Mouse (Mus musculus) limb, embryonic 14.5 days (tissue): Measurements from ENCODE around the gene Bag5. TPM values are rescaled to one million over a fixed set of nuclear protein-coding genes. Genes with fewer than 3 reads are reported as not detected.
A peak's percentile ranks its signal among the peaks of the same experiment; 100 is the strongest.

Source experiments
- ATAC-seq: fragments of 200-750 bp; cut with Nextera tagmentation; 2 replicates; pipeline ENCODE4 v1.8.0; 2017; ENCODE audit warnings: low read depth, moderate number of reproducible peaks, moderate TSS enrichment; ENCODE audit not compliant: low FRiP score
- DNase-seq: peaks from one replicate; pipeline ENCODE4 v3.0.0-alpha.2; 2015; ENCODE audit warnings: low spot score
- H3K27ac ChIP-seq: fragments of 300-500 bp; sonication (generic); replicated peaks from 2 replicates; pipeline ENCODE4 v1.5.1; 2014; ENCODE audit warnings: low read depth, mild to moderate bottlenecking, low read length, moderate library complexity, mixed read lengths
- H3K27me3 ChIP-seq: fragments of 300-500 bp; sonication (generic); 2 replicates; pipeline ENCODE4 v1.6.1; 2014; ENCODE audit warnings: low read length, mixed read lengths; ENCODE audit not compliant: control insufficient read depth, insufficient read depth
- H3K36me3 ChIP-seq: fragments of 300-500 bp; sonication (generic); 2 replicates; pipeline ENCODE4 v1.6.1; 2014; ENCODE audit warnings: mild to moderate bottlenecking, low read length, moderate library complexity, mixed read lengths; ENCODE audit not compliant: control insufficient read depth, insufficient read depth
- H3K4me1 ChIP-seq: fragments of 300-500 bp; sonication (generic); 2 replicates; pipeline ENCODE4 v1.6.1; 2014; ENCODE audit warnings: antibody characterized with exemption, low read length, mixed read lengths; ENCODE audit not compliant: control insufficient read depth, insufficient read depth
- H3K4me2 ChIP-seq: fragments of 300-500 bp; sonication (generic); replicated peaks from 2 replicates; pipeline ENCODE4 v1.6.1; 2014; ENCODE audit warnings: low read depth, mild to moderate bottlenecking, low read length, moderate library complexity; ENCODE audit not compliant: severe bottlenecking
- H3K4me3 ChIP-seq: fragments of 300-500 bp; sonication (generic); replicated peaks from 2 replicates; pipeline ENCODE4 v1.5.1; 2014; ENCODE audit warnings: low read length
- H3K9ac ChIP-seq: fragments of 300-500 bp; sonication (generic); 2 replicates; pipeline ENCODE4 v1.6.1; 2014; ENCODE audit warnings: mild to moderate bottlenecking, low read depth, low read length, moderate library complexity; ENCODE audit not compliant: severe bottlenecking
- H3K9me3 ChIP-seq: fragments of 300-500 bp; sonication (generic); 2 replicates; pipeline ENCODE4 v1.6.1; 2016; ENCODE audit warnings: low read length; ENCODE audit not compliant: control insufficient read depth
- POLR2A ChIP-seq: fragments of 200-500 bp; IDR thresholded peaks from 2 replicates; pipeline ENCODE4 v1.8.0; 2012; ENCODE audit warnings: inconsistent platforms, mild to moderate bottlenecking, moderate library complexity, borderline replicate concordance; ENCODE audit not compliant: insufficient read depth, insufficient read length; ENCODE audit errors: extremely low read depth
- WGBS: fragments of 180-500 bp; shearing (Covaris S2); extraction: QIAGEN DNeasy Blood & Tissue Kit; methylation state at CpG from one replicate; pipeline ENCODE4 v1.1.7; 2014; 5-methylcytosine and 5-hydroxymethylcytosine counted together
- polyA plus RNA-seq, 2 experiments: library from polyadenylated mRNA; depleted of rRNA in 1 of 2; stranded (reverse) in 1 of 2; unstranded in 1 of 2; fragments of >200 nt; fragmentation: Nextera tagmentation in 1 of 2; extraction: Ambion mirVana in 1 of 2; gene quantifications; 2 replicates each; pipeline versions ENCODE4 v1.2.1 to v1.2.3; 2012 to 2014

Gene Bag5
- polyA plus RNA-seq, 2 experiments: 37.2 to 61.2 TPM

DNA sequence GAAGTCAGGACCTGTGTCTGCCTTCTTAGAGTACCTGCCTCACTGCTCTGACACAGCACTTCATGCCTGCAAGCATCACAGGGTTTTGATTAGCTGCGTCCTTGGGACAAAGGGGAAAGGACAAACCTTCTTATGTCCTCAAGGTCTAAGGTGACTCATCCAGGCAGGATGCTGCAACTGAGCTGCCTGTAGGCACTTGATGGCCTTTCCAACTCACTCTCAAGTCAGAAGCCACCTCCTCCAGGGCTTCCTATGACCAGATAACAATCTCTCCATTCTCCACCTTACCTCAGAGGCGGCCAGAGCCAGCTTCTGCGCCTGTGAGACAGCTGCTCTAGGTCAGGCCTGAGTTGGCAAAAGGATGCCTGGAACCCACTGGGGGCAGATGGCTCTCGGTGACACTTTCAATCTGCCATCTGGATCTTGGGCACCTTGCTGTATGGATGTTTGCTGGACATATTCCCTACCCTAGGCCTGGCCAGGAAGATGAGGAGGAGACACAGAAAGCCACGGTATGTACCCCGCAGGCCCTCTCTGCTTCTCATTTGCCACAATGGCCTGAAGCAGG lies 14.6 kb downstream of the Bag5 start:
- Histone ChIP-seq H3K36me3 (no peaks in the 10 kb centered on the region), H3K4me1 (peaks cover 17% of the 10 kb centered on the region), H3K9ac (no peak overlapping the region), H3K4me2 (no peak overlapping the region), H3K4me3 (no peak overlapping the region), H3K9me3 (no peaks in the 10 kb centered on the region), H3K27ac (no peak overlapping the region), H3K27me3 (no peaks in the 10 kb centered on the region)
- TF ChIP-seq POLR2A: no peak
- ATAC-seq (no peak), DNase-seq (no peak)
- 79% methylated on average over 6 of the region's 6 CpGs for WGBS

DNA sequence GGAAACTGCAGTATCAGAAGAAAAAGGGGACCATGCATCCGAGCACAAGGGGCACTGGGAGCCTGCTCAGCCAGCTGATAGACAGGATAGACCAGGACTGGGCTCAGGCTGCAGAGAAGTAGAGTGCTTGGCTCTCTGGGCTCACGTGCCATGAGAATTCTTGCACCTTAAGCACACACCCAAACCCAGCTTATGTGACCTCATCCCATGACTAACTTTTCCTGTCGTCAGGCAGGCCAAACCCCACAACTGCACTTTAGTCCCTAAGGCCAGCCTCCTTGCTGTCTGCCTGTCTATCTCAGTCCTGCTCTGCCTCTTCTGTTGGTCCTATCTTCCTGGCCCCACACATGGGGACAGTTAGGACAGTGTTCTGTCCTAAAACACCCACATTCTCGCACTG lies 15.3 kb downstream of the Bag5 start:
- no peak for TF ChIP-seq POLR2A
- WGBS: 70% methylated on average over 4 of the region's 4 CpGs
- no peak overlapping the region for H3K4me2 ChIP-seq
- H3K9ac ChIP-seq: no peak overlapping the region
- H3K9me3 ChIP-seq: no peaks in the 10 kb centered on the region
- no peak overlapping the region for H3K27ac ChIP-seq
- H3K27me3 ChIP-seq: no peaks in the 10 kb centered on the region
- no peaks in the 10 kb centered on the region for H3K36me3 ChIP-seq
- ATAC-seq (no peak), DNase-seq (no peak)
- no peak overlapping the region for H3K4me3 ChIP-seq
- peaks cover 18% of the 10 kb centered on the region for H3K4me1 ChIP-seq

DNA sequence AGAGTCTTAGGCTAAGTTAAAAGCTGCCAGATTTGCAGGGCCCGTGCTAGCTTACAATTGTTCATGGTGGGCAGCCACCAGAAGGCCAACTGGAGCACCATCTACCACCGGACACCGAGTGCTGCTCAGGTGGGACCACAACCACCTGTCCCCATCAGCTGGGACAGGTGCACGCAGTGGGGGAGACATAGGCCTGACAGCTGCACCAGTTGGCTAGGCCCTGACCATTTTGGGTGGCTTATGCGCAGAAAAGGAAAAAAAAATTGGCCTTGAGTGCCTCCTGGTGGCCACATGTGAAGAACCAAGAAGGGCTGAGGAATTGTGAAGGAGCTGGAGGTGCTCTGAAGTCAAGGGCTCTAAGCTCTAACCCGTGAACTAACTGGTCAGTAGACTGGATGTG lies 16.8 kb downstream of the Bag5 start:
- no peak for TF ChIP-seq POLR2A
- Histone ChIP-seq H3K27me3 (no peaks in the 10 kb centered on the region), H3K4me3 (no peak overlapping the region), H3K27ac (no peak overlapping the region), H3K36me3 (no peaks in the 10 kb centered on the region), H3K9me3 (no peaks in the 10 kb centered on the region), H3K4me1 (peaks cover 21% of the 10 kb centered on the region), H3K9ac (no peak overlapping the region), H3K4me2 (no peak overlapping the region)
- peak; percentile 66 for DNase-seq
- WGBS: 21% methylated on average over 6 of the region's 6 CpGs
- peak; percentile 44; the same call in 1 of the 2 replicates for ATAC-seq

DNA sequence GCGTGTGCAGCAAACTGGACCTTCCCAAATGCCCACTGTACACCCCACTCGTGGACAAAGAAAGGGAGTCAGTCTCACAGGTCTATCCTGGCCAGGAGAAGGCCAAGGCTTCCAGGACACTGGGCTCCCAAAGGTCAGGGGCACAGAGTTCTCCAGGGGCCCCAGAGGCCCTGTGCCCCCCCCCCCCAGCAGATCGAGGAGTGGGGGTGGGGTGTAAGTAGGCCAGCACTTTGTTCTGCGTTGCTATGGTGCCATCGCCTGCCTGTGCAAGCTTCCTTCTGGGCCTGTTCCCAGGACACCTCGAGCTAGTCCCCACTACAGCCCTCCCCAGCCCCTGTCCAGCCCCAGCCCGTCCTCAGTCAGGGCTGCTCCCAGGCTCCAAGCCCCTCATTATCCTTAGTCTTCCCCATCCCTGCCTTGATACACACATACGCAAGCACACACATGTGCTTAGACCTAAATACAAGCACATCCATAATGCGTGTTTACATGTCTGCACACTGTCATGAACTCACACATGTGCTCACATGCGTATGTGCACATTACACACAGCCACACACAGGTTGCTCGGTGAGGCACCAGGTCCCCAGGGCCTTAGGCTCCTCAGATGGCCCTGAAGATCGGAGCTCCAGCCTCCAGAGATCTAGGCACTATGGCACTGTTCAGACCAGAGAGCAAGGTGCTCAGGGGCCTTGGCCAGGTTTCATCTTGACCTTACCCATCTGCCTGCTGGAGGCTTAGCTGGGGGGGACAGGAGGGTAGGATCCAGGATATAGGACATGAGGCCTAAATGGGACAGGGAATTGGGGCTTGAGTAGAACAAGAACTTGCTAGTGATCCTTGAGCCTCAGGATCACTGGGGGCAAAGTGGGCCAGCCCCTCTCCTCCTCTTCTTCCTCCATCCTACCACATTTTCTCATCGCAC lies 17.9 kb downstream of the Bag5 start:
- H3K36me3 ChIP-seq: no peaks in the 10 kb centered on the region
- DNase-seq (no peak), ATAC-seq (no peak)
- 57% methylated on average over 13 of the region's 13 CpGs for WGBS
- 0 out of 2 replicates have a peak overlapping the region, but pooled peaks have one; percentile 25 for H3K9ac ChIP-seq
- peaks cover 23% of the 10 kb centered on the region for H3K4me1 ChIP-seq
- H3K27ac ChIP-seq: no peak overlapping the region
- no peaks in the 10 kb centered on the region for H3K27me3 ChIP-seq
- H3K9me3 ChIP-seq: no peaks in the 10 kb centered on the region
- no peak overlapping the region for H3K4me3 ChIP-seq
- no peak overlapping the region for H3K4me2 ChIP-seq
- no peak for TF ChIP-seq POLR2A

DNA sequence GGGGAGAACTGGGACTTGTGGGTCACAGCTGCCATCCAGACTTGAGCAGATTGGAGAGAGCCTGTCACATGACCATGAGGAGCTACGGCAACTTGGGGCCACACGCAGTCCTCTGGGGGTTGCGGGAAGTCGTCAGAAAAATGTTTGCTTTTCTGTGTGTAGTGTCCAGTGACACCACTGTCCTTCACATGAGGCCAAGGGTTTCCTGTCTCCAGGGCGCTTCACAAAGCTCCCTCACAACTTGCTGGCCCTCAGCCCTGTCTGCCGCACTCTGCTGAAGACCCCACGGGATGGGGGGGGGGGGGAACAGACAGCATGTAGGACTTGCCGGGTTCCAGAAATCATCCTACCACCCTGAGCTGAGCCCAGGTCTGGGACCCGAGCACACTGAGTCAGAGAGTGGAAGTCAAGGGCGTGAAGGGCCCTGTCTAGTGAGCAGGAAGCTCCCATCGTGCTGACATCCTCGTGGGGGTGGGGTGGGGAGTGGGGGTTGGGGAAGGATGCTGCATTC lies 18.7 kb downstream of the Bag5 start:
- H3K27ac ChIP-seq: no peak overlapping the region
- no peaks in the 10 kb centered on the region for H3K27me3 ChIP-seq
- peak; percentile 11; the same call in 1 of the 2 replicates for ATAC-seq
- H3K9me3 ChIP-seq: no peaks in the 10 kb centered on the region
- H3K4me3 ChIP-seq: no peak overlapping the region
- TF ChIP-seq POLR2A: no peak
- no peak overlapping the region for H3K9ac ChIP-seq
- DNase-seq: no peak
- WGBS: 35% methylated on average over 12 of the region's 12 CpGs
- H3K36me3 ChIP-seq: no peaks in the 10 kb centered on the region
- peak overlapping the region; percentile 5; the same call in 1 of the 2 replicates for H3K4me2 ChIP-seq
- peaks cover 23% of the 10 kb centered on the region for H3K4me1 ChIP-seq
